Mouse (Mus musculus) hindbrain, embryonic 12.5 days (tissue): ENCODE data around the gene Klf3. TPM values are rescaled to one million over a fixed set of nuclear protein-coding genes. Genes with fewer than 3 reads are reported as not detected.
A peak's percentile ranks its signal among the peaks of the same experiment; 100 is the strongest.

Experiments used
- ATAC-seq: fragments of 200-750 bp; cut with Nextera tagmentation; 2 replicates; pipeline ENCODE4 v1.8.0; 2017; ENCODE audit warnings: moderate TSS enrichment; ENCODE audit not compliant: low FRiP score
- H3K27ac ChIP-seq: fragments of 300-500 bp; sonication (generic); 2 replicates; pipeline ENCODE4 v1.5.1; 2016; ENCODE audit warnings: mild to moderate bottlenecking
- H3K27me3 ChIP-seq: fragments of 300-500 bp; sonication (generic); 2 replicates; pipeline ENCODE4 v1.6.1; 2016; ENCODE audit warnings: mild to moderate bottlenecking
- H3K36me3 ChIP-seq: fragments of 300-500 bp; sonication (generic); 2 replicates; pipeline ENCODE4 v1.6.1; 2016; ENCODE audit warnings: mild to moderate bottlenecking
- H3K4me1 ChIP-seq: fragments of 300-500 bp; sonication (generic); 2 replicates; pipeline ENCODE4 v1.6.1; 2016
- H3K4me2 ChIP-seq: fragments of 300-500 bp; sonication (generic); replicated peaks from 2 replicates; pipeline ENCODE4 v1.6.1; 2016; ENCODE audit warnings: mild to moderate bottlenecking
- H3K4me3 ChIP-seq: fragments of 300-500 bp; sonication (generic); 2 replicates; pipeline ENCODE4 v1.5.1; 2016; ENCODE audit warnings: mild to moderate bottlenecking
- H3K9ac ChIP-seq: fragments of 300-500 bp; sonication (generic); 2 replicates; pipeline ENCODE4 v1.6.1; 2016; ENCODE audit warnings: mild to moderate bottlenecking, moderate library complexity
- H3K9me3 ChIP-seq: fragments of 300-500 bp; sonication (generic); replicated peaks from 2 replicates; pipeline ENCODE4 v1.6.1; 2016; ENCODE audit warnings: mild to moderate bottlenecking
- WGBS: fragments of 180-500 bp; shearing (Covaris S2); methylation state at CpG from one replicate; pipeline ENCODE4 v1.1.7; 2016; 5-methylcytosine and 5-hydroxymethylcytosine counted together
- polyA plus RNA-seq: library from polyadenylated mRNA; unstranded; fragments of >200 nt; fragmentation: Nextera tagmentation; extraction: Ambion mirVana; gene quantifications from 2 replicates; pipeline ENCODE4 v1.2.1, GENCODE M21; 2016

Gene Klf3
- polyA plus RNA-seq, result 44.6 and 50.7 TPM in 2 replicates

GRCm38 (mm10) chr5:64802795-64803719 lies at the start of gene Klf3:
Gene Klf3, plus strand, starts transcription at chr5:64803388.
- no peaks in the 10 kb centered on the region for H3K27me3 ChIP-seq
- H3K9me3 ChIP-seq, result peaks cover 7% of the 10 kb centered on the region
- peak within 1 kb of the TSS; percentile 98 for H3K27ac ChIP-seq
- under 1% methylated on average over 101 of the region's 116 CpGs for WGBS
- H3K4me2 ChIP-seq, result peak within 1 kb of the TSS; percentile 72
- H3K4me3 ChIP-seq, result peak within 1 kb of the TSS; percentile 85
- H3K9ac ChIP-seq, result peak within 1 kb of the TSS; percentile 92
- H3K4me1 ChIP-seq, result peaks cover 30% of the 10 kb centered on the region
- peak; percentile 93 for ATAC-seq
- no peaks in the 10 kb centered on the region for H3K36me3 ChIP-seq

GRCm38 (mm10) chr5:64762295-64762694 lies 40.9 kb upstream of the Klf3 start:
- H3K9ac ChIP-seq, result no peak overlapping the region
- H3K4me2 ChIP-seq, result no peak overlapping the region
- H3K4me3 ChIP-seq, result no peak overlapping the region
- whole genome bisulfite sequencing, result 89% methylated on average over 4 of the region's 4 CpGs
- no peak overlapping the region for H3K27ac ChIP-seq
- H3K9me3 ChIP-seq, result no peaks in the 10 kb centered on the region
- H3K27me3 ChIP-seq, result no peaks in the 10 kb centered on the region
- ATAC-seq, result no peak
- no peaks in the 10 kb centered on the region for H3K36me3 ChIP-seq
- H3K4me1 ChIP-seq, result no peaks in the 10 kb centered on the region

- Histone ChIP-seq H3K9ac (no peak overlapping the region), H3K36me3 (no peaks in the 10 kb centered on the region), H3K9me3 (no peaks in the 10 kb centered on the region), H3K4me3 (no peak overlapping the region), H3K27ac (no peak overlapping the region), H3K27me3 (no peaks in the 10 kb centered on the region), H3K4me1 (no peaks in the 10 kb centered on the region), H3K4me2 (no peak overlapping the region)
- no peak for ATAC-seq
These were observed 38.7 kb upstream of the Klf3 start for GRCm38 (mm10) chr5:64764452-64764851.

- no peak overlapping the region for H3K4me2 ChIP-seq
- H3K4me1 ChIP-seq, result no peaks in the 10 kb centered on the region
- no peak overlapping the region for H3K27ac ChIP-seq
- no peak overlapping the region for H3K9ac ChIP-seq
- no peak for ATAC-seq
- H3K4me3 ChIP-seq, result no peak overlapping the region
- no peaks in the 10 kb centered on the region for H3K27me3 ChIP-seq
- H3K9me3 ChIP-seq, result no peaks in the 10 kb centered on the region
- H3K36me3 ChIP-seq, result no peaks in the 10 kb centered on the region
- WGBS, result 100% methylated on average over 1 of the region's 1 CpGs
These were observed 37.4 kb upstream of the Klf3 start for GRCm38 (mm10) chr5:64765765-64766164.

- no peaks in the 10 kb centered on the region for H3K4me1 ChIP-seq
- no peak overlapping the region for H3K4me3 ChIP-seq
- no peak overlapping the region for H3K4me2 ChIP-seq
- H3K27me3 ChIP-seq, result no peaks in the 10 kb centered on the region
- H3K9me3 ChIP-seq, result no peaks in the 10 kb centered on the region
- no peak overlapping the region for H3K27ac ChIP-seq
- no peaks in the 10 kb centered on the region for H3K36me3 ChIP-seq
- no peak overlapping the region for H3K9ac ChIP-seq
- WGBS, result 93% methylated on average over 2 of the region's 2 CpGs
- no peak for ATAC-seq
These were observed 36.6 kb upstream of the Klf3 start for GRCm38 (mm10) chr5:64766626-64767025.

GRCm38 (mm10) chr5:64771619-64772018 lies 31.6 kb upstream of the Klf3 start:
- Histone ChIP-seq H3K4me2 (no peak overlapping the region), H3K27me3 (no peaks in the 10 kb centered on the region), H3K4me3 (no peak overlapping the region), H3K36me3 (no peaks in the 10 kb centered on the region), H3K27ac (no peak overlapping the region), H3K4me1 (no peaks in the 10 kb centered on the region), H3K9me3 (no peaks in the 10 kb centered on the region), H3K9ac (no peak overlapping the region)
- 99% methylated on average over 2 of the region's 2 CpGs for WGBS
- ATAC-seq, result no peak

GRCm38 (mm10) chr5:64778211-64778610 lies 25.0 kb upstream of the Klf3 start:
- H3K9ac ChIP-seq, result no peak overlapping the region
- no peaks in the 10 kb centered on the region for H3K27me3 ChIP-seq
- H3K4me1 ChIP-seq, result 0 out of 2 replicates have a peak, but pooled peaks cover 4% of the 10 kb centered on the region
- H3K9me3 ChIP-seq, result no peaks in the 10 kb centered on the region
- H3K36me3 ChIP-seq, result no peaks in the 10 kb centered on the region
- H3K4me2 ChIP-seq, result no peak overlapping the region
- WGBS, result 78% methylated on average over 5 of the region's 5 CpGs
- H3K27ac ChIP-seq, result no peak overlapping the region
- no peak overlapping the region for H3K4me3 ChIP-seq
- no peak for ATAC-seq

- Histone ChIP-seq H3K4me2 (no peak overlapping the region), H3K36me3 (no peaks in the 10 kb centered on the region), H3K9ac (no peak overlapping the region), H3K27ac (no peak overlapping the region), H3K27me3 (no peaks in the 10 kb centered on the region), H3K9me3 (no peaks in the 10 kb centered on the region), H3K4me1 (0 out of 2 replicates have a peak, but pooled peaks cover 4% of the 10 kb centered on the region), H3K4me3 (no peak overlapping the region)
- WGBS, result 82% methylated on average over 2 of the region's 2 CpGs
- ATAC-seq, result no peak
These were observed 23.9 kb upstream of the Klf3 start for GRCm38 (mm10) chr5:64779285-64779684.

- H3K4me3 ChIP-seq, result no peak overlapping the region
- no peak overlapping the region for H3K9ac ChIP-seq
- H3K27me3 ChIP-seq, result no peaks in the 10 kb centered on the region
- no peak overlapping the region for H3K27ac ChIP-seq
- WGBS, result 68% methylated on average over 7 of the region's 7 CpGs
- H3K9me3 ChIP-seq, result no peaks in the 10 kb centered on the region
- H3K4me1 ChIP-seq, result 0 out of 2 replicates have a peak, but pooled peaks cover 4% of the 10 kb centered on the region
- no peaks in the 10 kb centered on the region for H3K36me3 ChIP-seq
- H3K4me2 ChIP-seq, result no peak overlapping the region
- ATAC-seq, result no peak
These were observed 22.4 kb upstream of the Klf3 start for GRCm38 (mm10) chr5:64780778-64781177.

- H3K4me1 ChIP-seq, result no peaks in the 10 kb centered on the region
- H3K4me3 ChIP-seq, result no peak overlapping the region
- H3K9me3 ChIP-seq, result no peaks in the 10 kb centered on the region
- 93% methylated on average over 1 of the region's 1 CpGs for WGBS
- no peak overlapping the region for H3K27ac ChIP-seq
- no peak overlapping the region for H3K4me2 ChIP-seq
- H3K27me3 ChIP-seq, result no peaks in the 10 kb centered on the region
- no peaks in the 10 kb centered on the region for H3K36me3 ChIP-seq
- ATAC-seq, result no peak
- no peak overlapping the region for H3K9ac ChIP-seq
These were observed 15.0 kb upstream of the Klf3 start for GRCm38 (mm10) chr5:64788175-64788574.

GRCm38 (mm10) chr5:64798209-64798608 lies 5.0 kb upstream of the Klf3 start:
- 81% methylated on average over 4 of the region's 4 CpGs for WGBS
- H3K27me3 ChIP-seq, result no peaks in the 10 kb centered on the region
- H3K4me2 ChIP-seq, result no peak overlapping the region
- H3K27ac ChIP-seq, result no peak overlapping the region
- H3K9me3 ChIP-seq, result peaks cover 16% of the 10 kb centered on the region
- H3K4me1 ChIP-seq, result peaks cover 6% of the 10 kb centered on the region; the same call in 1 of the 2 replicates
- H3K9ac ChIP-seq, result no peak overlapping the region
- H3K4me3 ChIP-seq, result no peak overlapping the region
- H3K36me3 ChIP-seq, result no peaks in the 10 kb centered on the region
- no peak for ATAC-seq

GRCm38 (mm10) chr5:64801545-64801944 lies 1.6 kb upstream of the Klf3 start:
- Histone ChIP-seq H3K36me3 (no peaks in the 10 kb centered on the region), H3K27me3 (no peaks in the 10 kb centered on the region), H3K4me3 (no peak overlapping the region), H3K9me3 (peaks cover 7% of the 10 kb centered on the region), H3K9ac (no peak overlapping the region), H3K4me2 (no peak overlapping the region), H3K4me1 (peaks cover 23% of the 10 kb centered on the region), H3K27ac (no peak overlapping the region)
- ATAC-seq, result no peak
- WGBS, result 70% methylated on average over 2 of the region's 2 CpGs

GRCm38 (mm10) chr5:64802143-64802542 lies 1.0 kb upstream of the Klf3 start:
- Histone ChIP-seq H3K27me3 (no peaks in the 10 kb centered on the region), H3K4me1 (peaks cover 24% of the 10 kb centered on the region), H3K4me3 (peak overlapping the region; percentile 85), H3K36me3 (no peaks in the 10 kb centered on the region), H3K9ac (peak overlapping the region; percentile 92), H3K27ac (peak overlapping the region; percentile 98), H3K4me2 (peak overlapping the region; percentile 72), H3K9me3 (peaks cover 7% of the 10 kb centered on the region)
- 3% methylated on average over 8 of the region's 8 CpGs for WGBS
- ATAC-seq, result no peak
